Mouse (Mus musculus): ENCODE data around the gene Tra2b. TPM values are rescaled to one million over a fixed set of nuclear protein-coding genes. Genes with fewer than 3 reads are reported as not detected.
A peak's percentile ranks its signal among the peaks of the same experiment; 100 is the strongest.
"Not testable (repeated sequence)": the region's sequence is repeated elsewhere in the genome, so short reads cannot be mapped to it uniquely, and the experiment has no call there.

Gene Tra2b
- polyA plus RNA-seq (2017; shearing (Covaris generic)) = 100 to 1,000 TPM; 282 to 459 (median 451) TPM

- peak; percentile 83 for ATAC-seq
Observed at GRCm38 (mm10) chr16:22265849-22266376, at the start of gene Tra2b. TSS of gene Tra2b (minus strand) at chr16:22266005.

DNA sequence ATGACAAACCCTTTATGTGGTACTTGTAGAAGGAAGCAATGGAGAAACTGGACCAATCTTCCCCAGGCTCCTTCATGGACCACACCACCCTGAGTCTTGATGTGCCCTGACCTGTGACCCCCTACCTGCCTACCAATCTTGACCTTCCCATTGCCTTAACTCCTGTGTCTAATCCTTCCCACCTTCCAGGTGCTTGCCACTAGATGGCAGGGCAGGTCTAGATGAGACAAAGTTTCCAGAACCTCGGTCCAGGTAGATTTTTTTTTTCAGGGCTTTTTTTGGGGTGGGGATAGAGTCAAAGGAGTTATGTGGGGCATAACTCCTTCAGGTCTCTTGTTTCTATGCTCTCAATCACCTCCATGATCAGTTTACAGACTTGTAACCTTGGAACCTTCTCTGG lies 44.8 kb upstream of the Tra2b start:
- ATAC-seq = no peak

GRCm38 (mm10) chr16:22302606-22303005 lies 36.8 kb upstream of the Tra2b start:
- peak; percentile 54 for ATAC-seq

- no peak for ATAC-seq
Observed at GRCm38 (mm10) chr16:22301378-22301777, 35.6 kb upstream of the Tra2b start.

DNA sequence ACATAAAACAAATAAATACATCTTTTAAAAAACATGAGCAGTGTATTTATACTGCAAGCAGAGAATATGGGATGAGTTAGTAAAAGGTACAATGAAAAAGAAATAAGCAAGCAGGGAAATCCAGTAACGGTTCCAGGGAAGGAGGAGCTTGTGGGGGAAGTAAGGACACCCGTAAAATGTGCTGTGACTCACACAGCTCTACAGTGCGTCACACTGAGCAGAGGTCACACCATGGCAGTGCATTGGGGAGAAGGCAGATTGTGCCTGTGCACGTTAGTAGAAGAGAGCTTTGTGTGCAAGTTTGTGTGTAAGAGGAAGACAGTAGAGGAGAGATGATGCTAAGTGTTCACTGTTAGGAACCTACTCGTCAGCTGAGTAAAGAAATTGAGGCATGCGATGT lies 31.1 kb upstream of the Tra2b start:
- no peak for ATAC-seq

- ATAC-seq = not testable (repeated sequence)
Observed at GRCm38 (mm10) chr16:22294812-22295211, 29.0 kb upstream of the Tra2b start.

- ATAC-seq = no peak
Observed at GRCm38 (mm10) chr16:22293600-22293999, 27.8 kb upstream of the Tra2b start.

GRCm38 (mm10) chr16:22292394-22292793 lies 26.6 kb upstream of the Tra2b start:
- no peak for ATAC-seq

DNA sequence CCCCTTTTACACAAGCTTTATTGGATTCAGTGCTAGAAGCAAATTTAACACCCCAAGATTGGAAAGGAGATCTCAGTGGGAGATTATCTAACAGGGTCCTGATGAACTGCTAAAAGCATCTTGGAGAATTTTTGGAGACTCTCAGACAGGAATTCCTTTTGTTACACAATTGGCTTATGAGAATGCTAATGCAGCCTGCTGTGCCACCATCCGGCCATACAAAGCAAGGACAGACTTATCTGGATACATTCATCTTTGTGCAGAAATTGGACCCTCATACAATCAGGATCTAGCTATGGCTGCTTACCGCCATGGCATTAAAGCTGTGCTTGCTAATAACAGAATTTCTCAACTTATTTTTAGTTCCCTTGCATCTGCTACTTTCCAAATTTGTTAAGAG lies 23.8 kb upstream of the Tra2b start:
- ATAC-seq = no peak

- no peak for ATAC-seq
Observed at GRCm38 (mm10) chr16:22286996-22287395, 21.2 kb upstream of the Tra2b start.

DNA sequence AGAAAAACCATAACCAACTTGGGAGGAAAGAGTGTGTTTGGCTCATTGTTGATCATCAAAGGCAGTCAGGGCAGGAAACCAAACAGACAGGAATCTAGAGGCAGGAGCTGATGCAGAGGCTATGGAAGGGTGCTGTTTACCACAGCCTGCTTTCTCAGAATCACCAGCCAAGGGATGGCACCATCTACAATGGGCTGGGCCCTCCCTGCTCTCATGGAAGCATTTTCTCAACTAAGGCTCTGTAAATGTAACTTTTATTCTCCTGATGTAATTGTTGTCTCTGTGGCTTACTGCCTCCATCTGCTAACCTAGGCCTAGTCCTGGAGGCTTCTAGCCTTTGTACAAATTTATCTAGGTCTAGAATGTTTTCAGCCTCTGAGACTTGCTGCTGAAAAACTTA lies 10.7 kb upstream of the Tra2b start:
- no peak for ATAC-seq

DNA sequence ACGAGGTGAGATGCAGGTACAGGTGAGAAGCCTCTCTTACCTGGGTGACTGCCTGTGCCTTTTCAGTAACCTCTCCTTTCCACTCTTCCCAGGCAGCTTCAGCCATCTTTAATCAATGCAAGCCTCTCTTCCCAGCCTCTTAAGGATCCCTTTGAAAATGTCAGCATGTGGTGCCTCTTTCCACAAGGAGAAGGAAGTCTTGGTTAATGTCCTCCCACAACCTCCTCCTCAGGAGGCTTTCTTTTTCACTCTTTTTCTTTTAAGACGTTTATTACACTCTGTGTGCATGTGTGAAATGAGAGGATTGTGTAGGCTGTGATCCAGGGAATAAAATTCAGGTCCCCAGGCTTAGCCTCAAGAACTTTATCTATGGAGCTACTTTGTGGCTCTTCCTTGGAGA lies 9.3 kb upstream of the Tra2b start:
- ATAC-seq = no peak

DNA sequence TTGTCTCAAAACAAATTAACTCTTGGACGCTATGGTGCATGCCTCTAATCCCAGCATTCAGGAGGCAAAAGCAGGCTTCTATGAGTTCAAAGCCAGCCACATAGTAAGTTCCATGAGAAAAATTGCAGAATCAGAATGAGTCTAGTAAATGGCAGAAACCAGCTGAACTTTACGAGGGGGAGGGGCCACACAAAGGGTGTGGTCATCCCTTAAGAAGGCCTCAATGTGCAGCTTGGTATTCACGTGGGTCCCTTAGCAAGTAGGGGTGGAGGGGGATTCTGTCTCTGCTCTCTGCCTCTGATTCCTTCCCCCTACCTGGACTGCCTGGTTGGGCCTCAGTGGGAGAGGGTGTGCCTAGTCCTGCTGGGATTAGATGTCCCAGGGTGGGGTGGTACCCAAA lies 4.7 kb upstream of the Tra2b start:
- ATAC-seq = no peak

DNA sequence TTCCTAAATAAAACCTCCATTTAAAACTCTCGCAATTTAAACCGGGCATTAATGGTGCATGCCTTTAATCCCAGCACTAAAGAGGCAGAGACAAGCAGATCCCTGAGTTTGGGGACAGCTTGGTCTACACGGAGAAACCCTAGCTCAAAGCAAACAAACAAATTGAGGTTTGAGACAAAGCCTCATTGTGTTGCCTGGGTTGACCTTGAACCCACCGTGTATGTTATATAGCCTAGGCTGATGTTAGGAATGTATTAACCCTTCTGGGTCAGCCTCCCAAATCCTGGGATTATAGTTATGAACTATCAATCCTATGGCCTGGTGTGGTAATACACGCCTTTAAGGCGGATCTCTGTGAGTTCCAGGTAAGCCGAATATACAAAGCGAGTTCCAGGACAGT lies 579 bp upstream of the Tra2b start:
- ATAC-seq = no peak

GRCm38 (mm10) chr16:22264962-22265848 lies 600 bp downstream of the Tra2b start:
- ATAC-seq = peak; percentile 39

DNA sequence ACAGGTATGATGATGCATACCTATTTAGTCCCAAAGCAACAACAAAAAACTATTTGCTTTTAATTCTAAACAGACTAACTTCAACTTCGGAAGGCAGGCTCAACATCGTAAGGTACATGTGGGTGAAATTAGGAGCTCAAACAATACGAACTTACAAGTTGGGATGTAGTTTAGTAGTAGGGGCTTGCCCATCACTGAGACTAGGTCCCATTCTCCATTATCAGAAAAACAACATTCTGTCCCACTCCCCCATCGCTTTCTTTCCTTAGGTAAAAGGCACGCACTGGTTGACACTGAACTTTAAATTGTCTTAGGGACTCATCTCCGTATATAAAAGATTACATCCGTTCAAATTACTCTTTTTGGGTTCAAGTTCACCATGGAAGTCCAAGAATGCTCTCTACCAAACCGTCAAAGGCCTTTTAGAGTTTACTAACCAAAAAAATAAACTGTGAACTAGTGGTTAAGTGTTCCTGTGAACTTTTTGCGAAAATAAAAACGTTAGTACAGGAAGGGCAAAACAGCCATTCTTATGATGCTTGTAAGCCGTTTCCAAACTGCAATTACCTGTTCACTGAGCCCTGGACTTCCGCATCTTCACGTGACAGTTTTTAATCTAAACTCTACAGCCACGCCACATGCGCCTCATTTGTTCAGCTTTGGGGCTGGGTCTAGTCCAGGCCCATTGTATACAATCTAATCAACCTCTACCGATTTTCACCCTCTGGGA lies 1.4 kb downstream of the Tra2b start:
- ATAC-seq = peak; percentile 23

DNA sequence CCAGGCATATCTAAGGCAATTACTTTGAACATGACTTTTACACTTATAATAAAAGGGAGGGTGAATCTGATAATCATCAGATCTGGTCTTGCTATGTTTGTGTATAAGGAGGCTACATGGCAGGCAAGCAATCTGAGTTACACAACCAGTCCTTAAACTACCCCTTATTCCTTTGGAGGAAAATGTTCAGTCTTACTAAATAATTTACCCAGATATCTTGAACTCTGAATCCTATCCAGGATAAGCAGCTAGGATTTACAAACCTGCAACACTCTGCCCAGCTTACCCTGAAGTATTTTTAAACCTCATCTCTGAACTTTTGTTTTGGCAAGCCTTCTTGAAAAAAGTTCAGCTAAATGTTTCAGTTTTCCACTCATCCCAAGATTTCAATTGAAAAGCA lies 2.7 kb downstream of the Tra2b start:
- no peak for ATAC-seq

- no peak for ATAC-seq
Observed at GRCm38 (mm10) chr16:22261563-22261962, 4.2 kb downstream of the Tra2b start.

DNA sequence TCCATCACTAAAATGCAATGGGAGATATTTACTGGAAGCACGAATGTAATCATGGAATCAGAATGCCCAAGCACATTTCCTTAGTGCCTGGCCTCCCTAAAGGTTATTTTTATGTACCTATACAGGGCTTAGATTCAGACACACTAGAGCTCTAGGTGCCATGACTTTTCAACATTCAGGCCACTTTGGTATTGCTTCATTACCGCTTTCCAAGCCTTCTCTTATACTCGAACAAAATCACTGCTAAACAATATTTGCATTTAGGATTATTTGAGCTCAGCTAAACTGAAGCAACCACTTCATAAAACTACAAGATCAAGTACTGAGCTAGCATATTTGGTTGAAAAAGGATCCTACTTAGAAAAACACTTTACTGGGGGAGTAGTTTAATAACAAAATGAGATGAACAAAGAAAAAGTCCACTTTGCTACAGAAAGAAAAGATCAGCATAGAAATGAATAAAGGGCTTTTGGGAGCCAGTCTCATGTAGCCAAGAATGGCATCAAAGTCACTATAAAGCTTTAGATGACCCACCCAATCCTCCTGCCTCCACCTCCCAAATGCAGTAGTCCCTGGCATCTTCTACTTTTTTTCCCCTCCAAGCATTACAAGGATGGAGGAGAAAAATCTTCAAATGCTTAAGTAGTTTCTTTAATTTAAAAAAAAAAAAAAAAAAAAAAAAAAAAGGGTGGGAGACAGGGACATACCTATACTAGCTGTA lies 5.2 kb downstream of the Tra2b start:
- ATAC-seq = no peak

GRCm38 (mm10) chr16:22252255-22252654 lies 13.6 kb downstream of the Tra2b start:
- ATAC-seq = not testable (repeated sequence)

- no peak for ATAC-seq
Observed at GRCm38 (mm10) chr16:22250307-22250706, 15.5 kb downstream of the Tra2b start.

- ATAC-seq = no peak
Observed at GRCm38 (mm10) chr16:22249754-22250153, 16.1 kb downstream of the Tra2b start.
